Mouse (Mus musculus) limb, embryonic 12.5 days (tissue): ENCODE measurements around the gene Glipr1l1. TPM values are rescaled to one million over a fixed set of nuclear protein-coding genes. Genes with fewer than 3 reads are reported as not detected.
"Not testable (repeated sequence)": the region's sequence is repeated elsewhere in the genome, so short reads cannot be mapped to it uniquely, and the experiment has no call there.

Experiments used
- ATAC-seq: fragments of 200-750 bp; cut with Nextera tagmentation; 2 replicates; pipeline ENCODE4 v1.8.0; 2017; ENCODE audit warnings: low read depth, moderate TSS enrichment; ENCODE audit not compliant: insufficient number of reproducible peaks, insufficient read depth, low FRiP score, low TSS enrichment
- H3K27ac ChIP-seq: fragments of 300-500 bp; sonication (generic); 2 replicates; pipeline ENCODE4 v1.5.1; 2016; ENCODE audit warnings: mild to moderate bottlenecking, moderate library complexity
- H3K27me3 ChIP-seq: fragments of 300-500 bp; sonication (generic); 2 replicates; pipeline ENCODE4 v1.6.1; 2016; ENCODE audit warnings: mild to moderate bottlenecking, moderate library complexity
- H3K36me3 ChIP-seq: fragments of 300-500 bp; sonication (generic); 2 replicates; pipeline ENCODE4 v1.6.1; 2016; ENCODE audit warnings: mild to moderate bottlenecking, moderate library complexity
- H3K4me1 ChIP-seq: fragments of 300-500 bp; sonication (generic); replicated peaks from 2 replicates; pipeline ENCODE4 v1.6.1; 2016
- H3K4me2 ChIP-seq: fragments of 300-500 bp; sonication (generic); 2 replicates; pipeline ENCODE4 v1.6.1; 2016; ENCODE audit warnings: mild to moderate bottlenecking, moderate library complexity
- H3K4me3 ChIP-seq: fragments of 300-500 bp; sonication (generic); replicated peaks from 2 replicates; pipeline ENCODE4 v1.5.1; 2016; ENCODE audit warnings: mild to moderate bottlenecking
- H3K9ac ChIP-seq: fragments of 300-500 bp; sonication (generic); replicated peaks from 2 replicates; pipeline ENCODE4 v1.6.1; 2016; ENCODE audit warnings: mild to moderate bottlenecking, moderate library complexity
- H3K9me3 ChIP-seq: fragments of 300-500 bp; sonication (generic); 2 replicates; pipeline ENCODE4 v1.6.1; 2016; ENCODE audit warnings: mild to moderate bottlenecking, moderate library complexity
- WGBS: fragments of 180-500 bp; shearing (Covaris S2); methylation state at CpG from one replicate; pipeline ENCODE4 v1.1.7; 2016; 5-methylcytosine and 5-hydroxymethylcytosine counted together
- polyA plus RNA-seq: library from polyadenylated mRNA; unstranded; fragments of >200 nt; fragmentation: Nextera tagmentation; extraction: Ambion mirVana; gene quantifications from 2 replicates; pipeline ENCODE4 v1.2.1, GENCODE M21; 2016

Glipr1l1 gene
- polyA plus RNA-seq, 1 experiment from 2014 or later = not detected

- not testable (repeated sequence) for H3K9me3 ChIP-seq, H3K9ac ChIP-seq, H3K27ac ChIP-seq, H3K4me1 ChIP-seq, ATAC-seq, H3K4me3 ChIP-seq, H3K27me3 ChIP-seq, H3K4me2 ChIP-seq, H3K36me3 ChIP-seq
- WGBS = 36% methylated on average over 2 of the region's 2 CpGs
These were observed 65.1 kb downstream of the Glipr1l1 start for GRCm38 (mm10) chr10:112125090-112125489.

DNA sequence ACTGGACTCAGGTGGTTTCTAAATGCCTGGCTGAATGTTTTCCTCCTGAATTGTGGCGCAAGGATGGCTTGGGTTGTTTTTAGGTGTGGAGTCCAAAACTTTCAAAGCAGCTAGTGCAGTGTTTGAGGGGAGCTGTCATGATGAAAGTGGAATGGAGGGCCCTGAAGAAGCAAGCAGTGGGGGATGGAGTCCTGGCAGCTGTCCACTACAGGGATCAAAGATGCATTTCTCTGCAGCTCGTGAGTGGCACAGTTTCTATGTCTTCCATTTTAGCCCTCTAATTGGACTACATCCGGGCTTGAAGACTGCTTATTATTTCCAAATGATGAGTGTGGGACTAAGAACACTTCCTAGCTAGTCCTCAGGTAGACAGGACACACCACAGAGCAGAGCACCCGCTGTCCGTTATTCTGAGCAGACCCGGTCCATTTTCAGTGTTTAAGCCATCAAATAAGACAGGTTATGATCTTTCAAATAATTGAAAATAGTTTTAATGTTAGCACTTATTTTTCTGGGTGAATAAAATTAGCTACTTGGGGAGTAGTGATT, 67.8 kb downstream of the Glipr1l1 start:
- not testable (repeated sequence) for ATAC-seq, H3K27me3 ChIP-seq, H3K4me1 ChIP-seq, H3K36me3 ChIP-seq, H3K9me3 ChIP-seq, H3K4me3 ChIP-seq, H3K4me2 ChIP-seq, H3K9ac ChIP-seq, H3K27ac ChIP-seq
- 60% methylated on average over 6 of the region's 6 CpGs for WGBS

Other genes with a start within 250 kb of the Glipr1l1 start
- gene Krr1, start 87.5 kb upstream of the Glipr1l1 start, polyA plus RNA-seq = 53.3 and 55.8 TPM in 2 replicates
- 1.5 and 1.8 TPM in 2 replicates for gene Glipr1, start 57.6 kb upstream of the Glipr1l1 start, polyA plus RNA-seq
- not detected in 2 replicates for gene Glipr1l2, start 23.2 kb downstream of the Glipr1l1 start, polyA plus RNA-seq
- gene Glipr1l3, start 100.1 kb downstream of the Glipr1l1 start, polyA plus RNA-seq = not detected in 2 replicates
- gene Caps2, start 103.4 kb downstream of the Glipr1l1 start, polyA plus RNA-seq = 0.76 and 0.81 TPM in 2 replicates
- 0.05 and 0.13 TPM in 2 replicates for gene Kcnc2, start 210.9 kb downstream of the Glipr1l1 start, polyA plus RNA-seq